Mouse (Mus musculus) G1E (cell line): ENCODE data around the gene Ttll8.

Experiments
- CTCF ChIP-seq: IDR thresholded peaks from 2 replicates; pipeline ENCODE4 v1.5.1; 2012; ENCODE audit warnings: low read depth, low read length, inconsistent platforms, mixed read lengths
- GATA2 ChIP-seq: IDR thresholded peaks from 2 replicates; pipeline ENCODE4 v1.6.1; 2012; ENCODE audit warnings: low read depth, low read length, inconsistent platforms, borderline replicate concordance
- POLR2AphosphoS5 ChIP-seq: IDR thresholded peaks from 2 replicates; pipeline ENCODE4 v1.6.1; 2012; ENCODE audit warnings: low read depth, low read length, inconsistent platforms; ENCODE audit not compliant: insufficient replicate concordance
- TAL1 ChIP-seq: conservative IDR thresholded peaks from 2 replicates; pipeline ENCODE4 v1.6.1; 2012; ENCODE audit warnings: low read depth, low read length, inconsistent platforms, mixed read lengths

DNA sequence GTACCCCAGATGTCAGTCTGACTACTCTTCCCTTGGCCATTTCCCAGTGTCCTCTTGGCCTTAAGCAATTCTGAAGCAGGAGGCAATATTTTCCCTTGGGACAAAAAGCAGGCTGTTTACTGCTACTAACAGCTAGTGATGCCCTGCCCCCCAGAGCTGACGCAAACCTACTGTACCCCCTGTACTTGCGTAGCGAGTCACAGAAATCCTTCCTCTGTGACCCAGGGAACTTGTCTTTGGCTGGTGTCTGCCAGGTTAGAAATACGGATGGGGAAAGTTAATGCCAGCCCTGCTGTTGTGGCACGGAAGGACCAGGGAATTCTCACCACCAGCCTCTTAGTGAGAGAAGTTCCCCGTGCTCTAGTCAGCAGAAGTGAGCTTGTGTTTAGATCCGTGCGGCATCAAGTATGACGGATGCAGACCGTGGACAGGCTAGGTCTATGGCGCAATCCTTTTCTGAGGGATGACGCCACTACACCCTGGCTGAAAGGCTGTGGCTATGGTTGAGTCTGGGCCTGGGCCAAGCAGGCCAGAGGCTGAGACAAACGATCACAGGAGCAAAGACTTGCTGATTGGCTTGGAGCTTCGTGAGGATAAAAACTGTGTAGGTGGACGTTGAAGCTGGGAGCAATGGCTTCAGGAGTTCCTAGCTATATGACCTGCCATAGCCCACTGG lies 51.9 kb downstream of the Ttll8 start:
- no peak for TF ChIP-seq POLR2AphosphoS5
- no peak for TF ChIP-seq CTCF
- TF ChIP-seq GATA2: no peak
- TF ChIP-seq TAL1: no peak
